8 mouse cellular contexts compared by ENCODE assay signal in genomic region chr12:78748113-78748512, GRCm38 (mm10). TPM values are rescaled to one million over a fixed set of nuclear protein-coding genes. Genes with fewer than 3 reads are reported as not detected.
A peak's percentile ranks its signal among the peaks of the same experiment; 100 is the strongest.
DNase-seq lines count a peak whose midpoint lies in the region; ATAC-seq lines count a peak whose summit lies in the region.

No protein-coding gene starts in this region.

- 0 out of 2 replicates have a peak, but pooled peaks cover 3% of the 10 kb centered on the region for H3K27me3 ChIP-seq in forebrain, embryonic 14.5 days (replicated peaks; ENCODE audit: control insufficient read depth, insufficient read depth, low read length)
- H3K27me3 ChIP-seq in midbrain, embryonic 10.5 days (ENCODE audit: low read depth, poor library complexity, severe bottlenecking) = peaks cover 18% of the 10 kb centered on the region

- peak overlapping the region; percentile 72 for H3K4me2 ChIP-seq in forebrain, embryonic 14.5 days (ENCODE audit: low read length)

- intact Hi-C loops in left cerebral cortex, postnatal 4 days (cut with DNase I) = no loop called here

- H3K36me3 ChIP-seq in forebrain, embryonic 14.5 days (ENCODE audit: control insufficient read depth, insufficient read depth, low read length) = no peaks in the 10 kb centered on the region
- H3K36me3 ChIP-seq in midbrain, embryonic 10.5 days = no peaks in the 10 kb centered on the region

- H3K4me3 ChIP-seq in forebrain, embryonic 14.5 days (ENCODE audit: low read depth, low read length) = peak overlapping the region; percentile 85
- peak overlapping the region; percentile 84 for H3K4me3 ChIP-seq in midbrain, embryonic 10.5 days

- peak; percentile 26 to 27 for DNase-seq in adrenal gland, adult 18-20 months (ENCODE audit: low spot score in 2 of 2)
- DNase-seq in adrenal gland, adult 8-10 months = no peak
- peak; percentile 6 for DNase-seq in ovary, postnatal 36 days (ENCODE audit: low spot score)
- no peak for DNase-seq in ovary, postnatal 10 days (ENCODE audit: low spot score)
- no peak for DNase-seq in forebrain, embryonic 14.5 days (ENCODE audit: low spot score)
- DNase-seq in left cerebral cortex, postnatal 4 days = peak; percentile 9
- DNase-seq in midbrain, embryonic 10.5 days (ENCODE audit: low spot score) = no peak
- DNase-seq in urinary bladder, postnatal 10 days (ENCODE audit: low spot score) = no peak

- H3K9me3 ChIP-seq in forebrain, embryonic 14.5 days (replicated peaks; ENCODE audit: control insufficient read depth, low read length) = no peaks in the 10 kb centered on the region
- no peaks in the 10 kb centered on the region for H3K9me3 ChIP-seq in midbrain, embryonic 10.5 days (replicated peaks)

- H3K9ac ChIP-seq in forebrain, embryonic 14.5 days (ENCODE audit: low read length) = peak overlapping the region; percentile 40

- 0% methylated on average over 10 of the region's 10 CpGs for WGBS in forebrain, embryonic 14.5 days
- WGBS in midbrain, embryonic 10.5 days = 0% methylated on average over 10 of the region's 10 CpGs

- ATAC-seq in forebrain, embryonic 14.5 days = peak; percentile 19

- no peak overlapping the region for H3K27ac ChIP-seq in forebrain, embryonic 14.5 days (ENCODE audit: low read depth, low read length)
- H3K27ac ChIP-seq in midbrain, embryonic 10.5 days (replicated peaks) = peak overlapping the region; percentile 95

- H3K4me1 ChIP-seq in forebrain, embryonic 14.5 days (ENCODE audit: control insufficient read depth, insufficient read depth, low read length) = peaks cover 3% of the 10 kb centered on the region
- H3K4me1 ChIP-seq in midbrain, embryonic 10.5 days = peaks cover 23% of the 10 kb centered on the region

RNA-seq across cellular contexts. Expression of gene Mpp5, which starts 0.6 kb away (rescaled TPM):
- total RNA-seq in adrenal gland, adult 18-20 months (2021) = 10 to 100 TPM; 22.9 to 29.4 TPM
- total RNA-seq in adrenal gland, adult 8-10 months (2022) = 10 to 100 TPM; 33.7 to 40.3 (median 36.2) TPM
- 12.1 and 16.1 TPM in 2 replicates for polyA plus RNA-seq in forebrain, embryonic 14.5 days (2014; fragmentation: Nextera tagmentation; extraction: Ambion mirVana)
- total RNA-seq in left cerebral cortex, postnatal 4 days (2021) = 10 to 100 TPM in 1 of 2 experiments, 1 to 10 TPM in 1; 9.8 to 11.1 TPM
- polyA plus RNA-seq in midbrain, embryonic 10.5 days (2016; fragmentation: Nextera tagmentation; extraction: Ambion mirVana) = 29.8 and 30.3 TPM in 2 replicates

RNA-seq across cellular contexts. Expression of gene Fam71d, which starts 56.8 kb away (rescaled TPM):
- under 1 TPM in 1 of 2 experiments, not detected in 1; 0.46 TPM for total RNA-seq in adrenal gland, adult 18-20 months (2021)
- total RNA-seq in adrenal gland, adult 8-10 months (2022) = 1 to 10 TPM in 1 of 4 experiments, under 1 TPM in 1, not detected in 2; 0.20 to 1.2 TPM
- 0.18 TPM in 1 of 2 replicates, not detected in the other for polyA plus RNA-seq in forebrain, embryonic 14.5 days (2014; fragmentation: Nextera tagmentation; extraction: Ambion mirVana)
- 1 to 10 TPM in 1 of 2 experiments, under 1 TPM in 1; 0.54 to 2.3 TPM for total RNA-seq in left cerebral cortex, postnatal 4 days (2021)
- not detected in 2 replicates for polyA plus RNA-seq in midbrain, embryonic 10.5 days (2016; fragmentation: Nextera tagmentation; extraction: Ambion mirVana)

Comparison
In these comparisons a context has a peak if more than half of its experiments do, and no peak if none do; other contexts are left out.
1. DNase-seq: peak in adrenal gland, adult 18-20 months (2 of 2), ovary, postnatal 36 days (single experiment) and left cerebral cortex, postnatal 4 days (single experiment); none in adrenal gland, adult 8-10 months (single experiment), ovary, postnatal 10 days (single experiment), forebrain, embryonic 14.5 days (single experiment), midbrain, embryonic 10.5 days (single experiment) and urinary bladder, postnatal 10 days (single experiment).